Mouse (Mus musculus) liver, embryonic 11.5 days (tissue): ENCODE results near the gene Popdc2. TPM values are rescaled to one million over a fixed set of nuclear protein-coding genes. Genes with fewer than 3 reads are reported as not detected.

Experiments
- ATAC-seq: fragments of 200-750 bp; cut with Nextera tagmentation; replicated peaks from 2 replicates; pipeline ENCODE4 v1.8.0; 2017; ENCODE audit warnings: moderate number of reproducible peaks, mild to moderate bottlenecking, moderate TSS enrichment, moderate library complexity; ENCODE audit not compliant: low FRiP score
- DNase-seq: peaks from one replicate; pipeline ENCODE4 v3.0.0-alpha.2; 2017; ENCODE audit warnings: low spot score
- H3K27ac ChIP-seq: fragments of 300-500 bp; sonication (generic); 2 replicates; pipeline ENCODE4 v1.5.1; 2014; ENCODE audit warnings: mild to moderate bottlenecking, low read depth, low read length, control low read depth
- H3K27me3 ChIP-seq: fragments of 300-500 bp; sonication (generic); replicated peaks from 2 replicates; pipeline ENCODE4 v1.6.1; 2014; ENCODE audit warnings: low read length, mixed read lengths; ENCODE audit not compliant: control insufficient read depth, insufficient read depth
- H3K36me3 ChIP-seq: fragments of 300-500 bp; sonication (generic); 2 replicates; pipeline ENCODE4 v1.6.1; 2014; ENCODE audit warnings: mild to moderate bottlenecking, low read length, moderate library complexity, mixed read lengths; ENCODE audit not compliant: control insufficient read depth, insufficient read depth
- H3K4me1 ChIP-seq: fragments of 300-500 bp; sonication (generic); replicated peaks from 2 replicates; pipeline ENCODE4 v1.6.1; 2014; ENCODE audit warnings: low read length, mixed read lengths; ENCODE audit not compliant: control insufficient read depth, insufficient read depth
- H3K4me2 ChIP-seq: fragments of 300-500 bp; sonication (generic); 2 replicates; pipeline ENCODE4 v1.6.1; 2014; ENCODE audit warnings: mild to moderate bottlenecking, control low read depth, moderate library complexity
- H3K4me3 ChIP-seq: fragments of 300-500 bp; sonication (generic); 2 replicates; pipeline ENCODE4 v1.5.1; 2014; ENCODE audit warnings: low read depth, low read length, control low read depth
- H3K9ac ChIP-seq: fragments of 300-500 bp; sonication (generic); 2 replicates; pipeline ENCODE4 v1.6.1; 2014; ENCODE audit warnings: low read depth, low read length, control low read depth
- H3K9me3 ChIP-seq: fragments of 300-500 bp; sonication (generic); 2 replicates; pipeline ENCODE4 v1.6.1; 2016; ENCODE audit warnings: low read length, inconsistent platforms, mixed read lengths; ENCODE audit not compliant: control insufficient read depth
- WGBS: fragments of 180-500 bp; shearing (Covaris S2); extraction: QIAGEN DNeasy Blood & Tissue Kit; methylation state at CpG from one replicate; pipeline ENCODE4 v1.1.7; 2014; 5-methylcytosine and 5-hydroxymethylcytosine counted together
- polyA plus RNA-seq: library from polyadenylated mRNA; unstranded; fragments of >200 nt; fragmentation: Nextera tagmentation; extraction: Ambion mirVana; gene quantifications from 2 replicates; pipeline ENCODE4 v1.2.1, GENCODE M21; 2014

Popdc2 gene
- polyA plus RNA-seq, 1 experiment from 2014 or later, result 15.8 TPM

DNA sequence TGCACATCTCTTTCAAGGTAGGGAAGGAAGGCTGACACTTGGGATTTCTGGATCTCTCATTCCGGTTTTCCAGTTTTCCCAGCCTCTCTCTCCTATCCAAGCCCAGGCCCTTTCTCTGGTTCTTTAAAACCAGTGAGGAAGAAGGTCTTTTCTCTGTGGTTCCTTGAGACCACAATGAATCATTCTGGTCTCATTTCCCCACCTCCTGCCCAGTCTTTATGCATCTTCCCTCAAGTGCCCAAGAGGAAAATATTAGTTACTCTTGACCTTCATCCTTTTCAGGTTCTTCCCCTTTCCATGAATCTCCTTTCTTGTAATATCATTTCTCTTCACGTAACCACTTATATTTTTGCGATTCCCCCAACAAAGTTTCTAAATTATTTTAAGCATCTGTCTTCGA lies 23.7 kb downstream of the Popdc2 start:
- WGBS, result 88% methylated on average over 4 of the region's 4 CpGs
- no peak for DNase-seq
- Histone ChIP-seq H3K36me3 (no peaks in the 10 kb centered on the region), H3K9me3 (no peaks in the 10 kb centered on the region), H3K27ac (no peak overlapping the region), H3K4me1 (peaks cover 29% of the 10 kb centered on the region), H3K4me3 (no peak overlapping the region), H3K27me3 (no peaks in the 10 kb centered on the region), H3K4me2 (no peak overlapping the region), H3K9ac (no peak overlapping the region)
- no peak for ATAC-seq

DNA sequence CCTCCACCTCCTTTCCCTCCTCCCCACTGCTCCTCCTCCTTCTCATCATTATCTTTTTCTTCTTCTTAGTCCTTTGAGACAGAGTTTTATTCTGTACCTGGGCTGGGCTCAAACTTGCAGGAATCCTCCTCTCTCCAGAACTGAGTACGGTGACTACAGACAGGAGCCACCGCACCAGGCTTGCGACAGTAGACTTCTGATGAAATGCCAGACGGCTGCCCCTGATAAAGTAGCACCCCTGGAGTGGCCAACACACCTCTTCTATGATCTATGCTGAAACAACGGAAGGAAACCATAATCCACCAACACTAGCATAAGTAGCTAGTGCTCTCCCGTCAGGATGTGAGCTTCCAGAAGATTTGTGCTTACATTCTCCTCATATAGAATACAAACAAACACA lies 25.4 kb downstream of the Popdc2 start:
- Histone ChIP-seq H3K4me3 (no peak overlapping the region), H3K27me3 (no peaks in the 10 kb centered on the region), H3K9ac (no peak overlapping the region), H3K27ac (no peak overlapping the region), H3K9me3 (no peaks in the 10 kb centered on the region), H3K4me2 (no peak overlapping the region), H3K4me1 (peaks cover 29% of the 10 kb centered on the region), H3K36me3 (no peaks in the 10 kb centered on the region)
- ATAC-seq, result peak; percentile 72
- no peak for DNase-seq
- 60% methylated on average over 6 of the region's 6 CpGs for WGBS

DNA sequence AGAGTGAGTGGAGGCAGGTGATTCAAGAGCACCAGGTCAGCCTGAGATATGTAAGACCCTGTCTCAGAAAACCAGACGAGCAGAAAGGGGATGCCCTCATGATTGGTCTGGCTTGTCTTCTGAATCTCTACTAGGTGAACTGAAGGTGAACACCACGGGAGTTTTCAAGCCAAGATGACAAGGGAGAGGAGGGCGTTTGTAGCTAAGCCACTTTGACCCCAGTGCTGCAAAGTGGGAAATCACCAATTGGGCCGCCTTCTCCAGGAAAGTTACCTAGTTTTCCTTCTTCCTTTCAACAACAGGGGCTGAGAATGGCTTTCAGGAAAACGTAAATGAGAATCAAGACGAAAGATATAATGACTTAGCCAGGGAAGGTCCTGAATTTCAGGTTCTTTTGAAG lies 26.7 kb downstream of the Popdc2 start:
- Histone ChIP-seq H3K9me3 (no peaks in the 10 kb centered on the region), H3K27ac (no peak overlapping the region), H3K4me3 (no peak overlapping the region), H3K4me2 (no peak overlapping the region), H3K9ac (no peak overlapping the region), H3K27me3 (no peaks in the 10 kb centered on the region), H3K36me3 (no peaks in the 10 kb centered on the region), H3K4me1 (peaks cover 30% of the 10 kb centered on the region)
- ATAC-seq (no peak), DNase-seq (no peak)
- WGBS, result 77% methylated on average over 6 of the region's 6 CpGs

DNA sequence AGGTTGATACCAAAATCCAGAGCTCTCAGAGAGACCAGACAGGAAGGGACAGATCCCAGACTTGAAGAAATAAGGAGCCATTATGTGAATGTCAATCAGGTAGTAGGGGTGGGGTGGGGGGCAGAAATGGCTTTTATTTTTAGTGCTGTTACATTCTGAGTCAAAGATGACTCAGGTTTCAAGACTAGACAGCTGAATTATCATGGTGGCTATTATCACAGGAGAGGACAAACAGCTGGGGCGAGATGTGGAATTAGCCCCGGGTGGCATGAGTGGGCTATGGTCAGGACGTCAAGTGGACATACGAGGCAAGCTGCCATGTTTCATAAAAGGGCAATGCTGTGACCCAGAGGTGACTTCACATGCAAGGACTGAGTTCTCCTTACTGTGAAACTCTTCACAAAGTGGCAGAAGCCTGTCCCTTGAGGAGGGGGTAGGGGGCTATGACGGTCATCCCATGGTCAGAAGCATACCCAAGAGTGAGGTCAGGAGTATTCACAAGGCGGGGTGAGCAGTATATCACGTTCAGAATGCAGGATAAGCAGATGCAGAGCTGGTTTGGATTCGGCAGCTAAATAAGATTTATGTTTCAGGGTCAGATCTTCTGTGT lies 27.4 kb downstream of the Popdc2 start:
- Histone ChIP-seq H3K9ac (no peak overlapping the region), H3K4me2 (no peak overlapping the region), H3K27me3 (no peaks in the 10 kb centered on the region), H3K4me1 (peaks cover 30% of the 10 kb centered on the region), H3K9me3 (no peaks in the 10 kb centered on the region), H3K27ac (no peak overlapping the region), H3K4me3 (no peak overlapping the region), H3K36me3 (no peaks in the 10 kb centered on the region)
- DNase-seq (no peak), ATAC-seq (no peak)
- 77% methylated on average over 8 of the region's 8 CpGs for WGBS

DNA sequence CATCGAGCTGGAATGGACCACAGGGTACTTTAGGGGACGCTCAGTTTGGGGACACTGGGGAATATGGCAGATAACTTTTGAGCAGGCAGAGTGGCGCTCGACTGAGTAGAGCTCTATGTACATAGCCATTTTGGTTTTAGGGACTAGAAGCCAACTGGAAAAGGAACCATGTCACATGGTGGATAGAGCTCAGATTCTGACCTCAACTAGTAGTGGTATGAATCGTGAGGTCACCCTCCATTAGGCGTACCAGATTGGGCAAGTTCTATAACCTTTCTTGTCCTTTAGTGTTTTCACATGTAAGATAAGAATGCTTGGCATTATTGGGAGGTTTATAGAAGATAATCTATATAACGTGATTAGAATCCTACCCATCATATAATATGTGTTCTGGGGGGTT lies 28.3 kb downstream of the Popdc2 start:
- no peak overlapping the region for H3K27ac ChIP-seq
- H3K27me3 ChIP-seq, result no peaks in the 10 kb centered on the region
- ATAC-seq (no peak), DNase-seq (no peak)
- H3K36me3 ChIP-seq, result no peaks in the 10 kb centered on the region
- H3K4me2 ChIP-seq, result no peak overlapping the region
- H3K4me1 ChIP-seq, result peaks cover 20% of the 10 kb centered on the region
- 89% methylated on average over 7 of the region's 7 CpGs for WGBS
- H3K4me3 ChIP-seq, result no peak overlapping the region
- no peak overlapping the region for H3K9ac ChIP-seq
- H3K9me3 ChIP-seq, result no peaks in the 10 kb centered on the region

DNA sequence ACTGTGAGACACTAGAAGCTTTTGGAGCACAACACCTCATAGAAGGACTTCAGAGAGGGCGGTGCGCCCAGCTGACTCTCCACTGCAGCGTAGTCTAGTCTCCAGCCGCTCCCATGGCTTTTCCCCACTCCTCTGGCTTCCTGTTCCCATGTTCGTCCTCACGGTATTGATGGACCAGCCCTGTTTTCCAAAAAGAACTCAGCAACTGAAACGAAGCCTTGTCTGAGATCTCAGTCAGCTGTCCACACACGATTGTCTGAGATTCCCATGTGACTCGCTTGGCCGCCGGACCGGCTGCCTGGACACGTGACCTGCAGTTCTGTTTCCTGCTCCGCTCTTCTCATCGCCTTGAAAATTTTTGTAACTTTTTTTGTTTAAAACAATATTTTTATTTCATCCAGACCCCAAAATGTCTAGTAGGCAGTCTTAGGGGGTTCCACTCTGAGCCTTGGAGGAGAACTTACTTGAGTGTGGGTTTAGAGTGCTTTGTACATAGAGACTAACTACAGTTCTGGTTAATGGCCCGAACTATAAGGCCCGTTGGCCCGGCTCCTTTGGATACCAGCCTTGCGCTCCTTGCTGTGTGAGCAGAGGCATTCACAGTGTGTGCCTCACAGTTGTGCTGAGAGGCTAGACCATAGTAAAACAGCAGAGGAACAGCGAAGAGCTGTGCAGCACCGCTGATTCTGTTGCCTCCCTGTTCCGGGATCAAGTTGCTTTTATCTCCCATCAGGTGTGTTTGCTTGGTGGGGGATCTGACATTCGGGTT lies 30.3 kb downstream of the Popdc2 start:
- H3K4me1 ChIP-seq, result peaks cover 14% of the 10 kb centered on the region
- no peaks in the 10 kb centered on the region for H3K27me3 ChIP-seq
- H3K9me3 ChIP-seq, result no peaks in the 10 kb centered on the region
- DNase-seq, result no peak
- 79% methylated on average over 23 of the region's 23 CpGs for WGBS
- H3K4me2 ChIP-seq, result no peak overlapping the region
- ATAC-seq, result no peak
- H3K27ac ChIP-seq, result no peak overlapping the region
- no peak overlapping the region; the same call in 1 of the 2 replicates for H3K9ac ChIP-seq
- no peaks in the 10 kb centered on the region for H3K36me3 ChIP-seq
- no peak overlapping the region for H3K4me3 ChIP-seq

DNA sequence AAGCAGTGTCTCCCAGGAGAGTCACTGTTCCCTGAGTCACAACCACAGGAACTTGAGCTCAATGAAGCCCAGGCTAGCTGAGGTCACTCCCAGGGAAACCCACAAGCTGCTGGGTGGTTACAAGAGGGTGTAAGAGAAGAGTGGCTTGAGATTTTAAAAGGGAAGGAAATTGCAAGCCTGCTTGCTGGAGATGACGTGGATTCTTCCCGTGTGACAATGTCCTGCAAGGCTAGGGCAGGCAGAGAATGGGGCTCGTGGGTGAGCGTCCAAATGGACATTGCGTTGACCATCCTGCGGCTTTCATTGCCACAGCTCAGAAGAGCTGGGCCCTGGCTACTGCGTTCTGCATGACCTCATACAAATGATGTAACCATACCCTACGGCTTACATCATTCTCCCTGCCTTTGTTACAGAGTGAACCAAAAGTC lies 32.2 kb downstream of the Popdc2 start:
- no peak overlapping the region for H3K4me3 ChIP-seq
- WGBS, result 69% methylated on average over 8 of the region's 8 CpGs
- no peaks in the 10 kb centered on the region for H3K27me3 ChIP-seq
- no peaks in the 10 kb centered on the region for H3K9me3 ChIP-seq
- no peaks in the 10 kb centered on the region for H3K36me3 ChIP-seq
- DNase-seq (no peak), ATAC-seq (no peak; the same call in 1 of the 2 replicates)
- H3K4me1 ChIP-seq, result peaks cover 10% of the 10 kb centered on the region
- H3K4me2 ChIP-seq, result no peak overlapping the region
- H3K9ac ChIP-seq, result no peak overlapping the region
- no peak overlapping the region for H3K27ac ChIP-seq

DNA sequence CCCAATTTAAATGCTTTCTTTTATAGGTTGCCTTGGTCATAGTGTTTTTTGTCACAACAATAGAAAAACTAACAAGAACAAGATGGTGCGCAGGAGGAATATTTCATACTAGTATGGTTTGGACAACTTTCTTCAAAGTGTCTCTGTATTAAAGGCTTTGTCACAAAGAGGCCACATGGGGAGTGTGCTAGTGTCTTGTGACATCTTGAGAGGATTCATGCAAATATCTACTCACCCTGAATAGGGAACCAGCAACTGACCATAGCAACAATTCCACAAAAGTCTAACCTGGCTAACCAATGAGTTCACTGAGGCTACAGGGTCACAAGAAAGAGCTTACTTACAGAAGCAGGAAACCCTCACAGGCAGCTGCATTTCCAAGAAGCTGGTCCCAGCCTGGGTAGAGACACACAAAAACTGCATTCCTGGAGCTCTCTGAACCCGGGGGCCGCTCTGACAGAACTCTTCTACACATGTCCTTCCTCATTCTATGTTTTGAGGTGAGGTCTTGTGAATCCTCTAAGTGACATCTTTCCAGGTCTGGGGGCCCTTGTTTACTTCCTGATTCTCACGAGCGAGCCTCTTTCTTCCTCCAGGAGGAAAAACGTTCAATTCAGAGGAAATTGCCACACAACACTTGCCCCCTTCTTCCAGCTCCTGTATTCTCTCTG lies 33.2 kb downstream of the Popdc2 start:
- DNase-seq (no peak), ATAC-seq (no peak)
- H3K36me3 ChIP-seq, result no peaks in the 10 kb centered on the region
- H3K9me3 ChIP-seq, result no peaks in the 10 kb centered on the region
- no peak overlapping the region for H3K4me2 ChIP-seq
- no peak overlapping the region for H3K4me3 ChIP-seq
- 48% methylated on average over 6 of the region's 6 CpGs for WGBS
- no peak overlapping the region for H3K9ac ChIP-seq
- peaks cover 19% of the 10 kb centered on the region for H3K4me1 ChIP-seq
- no peak overlapping the region for H3K27ac ChIP-seq
- H3K27me3 ChIP-seq, result no peaks in the 10 kb centered on the region
